Comparison of ENCODE assay signal across 8 mouse cellular contexts in the genomic region with DNA sequence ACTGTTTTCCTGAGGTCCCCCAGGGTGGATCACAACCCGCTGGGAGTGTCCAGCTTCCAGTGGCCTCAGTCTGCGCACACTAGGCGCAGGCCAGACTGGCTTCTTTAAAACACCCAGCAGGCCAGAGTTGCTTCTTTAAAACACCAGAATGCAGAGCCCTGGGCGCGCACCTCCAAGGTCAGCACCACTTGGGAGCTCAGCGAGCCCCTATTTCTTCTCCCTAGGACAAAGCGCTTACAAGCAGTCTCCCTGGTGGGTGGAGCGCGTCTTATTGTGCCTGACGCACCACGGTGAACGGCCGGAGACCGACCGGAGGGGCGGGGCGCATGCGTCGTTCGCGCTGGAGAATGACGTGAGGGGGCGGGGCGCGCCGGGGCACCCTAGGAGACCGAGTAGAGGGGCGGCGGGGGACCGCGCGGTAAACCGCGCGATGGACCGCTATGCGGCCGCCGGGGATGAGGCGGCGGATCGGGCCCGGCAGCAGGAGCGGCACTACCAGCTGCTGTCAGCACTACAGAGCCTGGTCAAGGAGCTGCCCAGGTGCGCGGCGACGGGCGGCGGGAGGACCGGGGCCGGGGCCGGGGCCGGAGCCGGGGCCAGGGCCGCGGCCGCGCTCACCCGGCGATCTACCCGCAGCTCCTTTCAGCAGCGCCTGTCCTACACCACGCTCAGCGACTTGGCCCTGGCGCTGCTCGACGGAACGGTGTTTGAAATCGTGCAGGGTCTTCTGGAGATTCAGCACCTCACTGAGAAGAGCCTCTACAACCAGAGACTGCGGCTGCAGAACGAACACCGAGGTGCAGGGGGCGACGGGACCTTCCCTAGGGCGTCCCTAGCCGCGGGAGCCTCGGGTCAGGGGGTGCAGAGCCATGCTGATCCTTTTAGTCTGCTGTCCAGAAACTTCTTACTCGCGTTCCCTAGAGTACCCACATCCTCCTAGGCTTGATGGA. TPM values are rescaled to one million over a fixed set of nuclear protein-coding genes. Genes with fewer than 3 reads are reported as not detected.
DNase-seq lines count a peak whose midpoint lies in the region; ATAC-seq and TF ChIP-seq lines count a peak whose summit lies in the region.

No protein-coding gene starts in this region.

- H3K27me3 ChIP-seq in MEL (ENCODE audit: control insufficient read depth in 1 of 2, insufficient read depth in 2 of 2, low read length in 2 of 2) = no peaks in the 10 kb centered on the region
- no peaks in the 10 kb centered on the region for H3K27me3 ChIP-seq in forebrain, embryonic 16.5 days (replicated peaks; ENCODE audit: control insufficient read depth, insufficient read depth, low read length)
- H3K27me3 ChIP-seq in neural tube, embryonic 15.5 days (replicated peaks) = 0 out of 2 replicates have a peak, but pooled peaks cover 4% of the 10 kb centered on the region

- H3K4me3 ChIP-seq in MEL (ENCODE audit: control insufficient read depth in 1 of 2, insufficient read depth in 1 of 2, low read depth in 2 of 2, low read length in 2 of 2) = peak overlapping the region; percentile 76 to 93
- H3K4me3 ChIP-seq in forebrain, embryonic 16.5 days (replicated peaks; ENCODE audit: low read length) = peak overlapping the region; percentile 56
- peak overlapping the region; percentile 72 for H3K4me3 ChIP-seq in layer of hippocampus, adult 2 months
- H3K4me3 ChIP-seq in lung, adult 2 months (replicated peaks; ENCODE audit: extremely low read depth, low read depth, low read length) = peak overlapping the region; percentile 62
- peak overlapping the region; percentile 83 for H3K4me3 ChIP-seq in neural tube, embryonic 15.5 days (replicated peaks)

- peak; percentile 96 for DNase-seq in MEL (ENCODE audit: low read depth, low spot score)
- DNase-seq in cerebellum, adult 18-20 months = peak; percentile 94 to 96
- peak; percentile 92 to 93 for DNase-seq in heart, postnatal 36 days
- DNase-seq in layer of hippocampus, adult 2 months (ENCODE audit: low spot score in 2 of 2) = peak; percentile 92 to 96
- DNase-seq in lung, adult 2 months = peak; percentile 92
- DNase-seq in testis, postnatal 10 days (ENCODE audit: low spot score) = peak; percentile 98

- H3K27ac ChIP-seq in MEL (ENCODE audit: control insufficient read depth, low read depth, low read length) = peak overlapping the region; percentile 78
- H3K27ac ChIP-seq in forebrain, embryonic 16.5 days (ENCODE audit: low read length) = peak overlapping the region; percentile 96
- H3K27ac ChIP-seq in layer of hippocampus, adult 2 months = peak overlapping the region; percentile 96
- H3K27ac ChIP-seq in neural tube, embryonic 15.5 days (replicated peaks) = peak overlapping the region; percentile 95

- peaks cover 2% of the 10 kb centered on the region in 2 experiments; a peak in 3 of 4 replicates for H3K4me1 ChIP-seq in MEL (ENCODE audit: control insufficient read depth in 1 of 2, insufficient read depth in 2 of 2, low read length in 2 of 2)
- peaks cover 24% of the 10 kb centered on the region for H3K4me1 ChIP-seq in forebrain, embryonic 16.5 days (replicated peaks; ENCODE audit: control insufficient read depth, insufficient read depth, low read length)
- peaks cover 6% of the 10 kb centered on the region for H3K4me1 ChIP-seq in lung, adult 2 months (ENCODE audit: control insufficient read depth, insufficient read depth, low read length)
- peaks cover 35% of the 10 kb centered on the region for H3K4me1 ChIP-seq in neural tube, embryonic 15.5 days

- TF ChIP-seq EP300 in MEL (IDR thresholded peaks at IDR 0.05; ENCODE audit: low read depth in 1 of 2, low read length in 2 of 2) = no peak

- peaks cover 0 to 4% of the 10 kb centered on the region in 2 experiments; a peak in 3 of 4 replicates for H3K36me3 ChIP-seq in MEL (ENCODE audit: control insufficient read depth in 1 of 2, insufficient read depth in 2 of 2, low read length in 2 of 2)
- peaks cover 3% of the 10 kb centered on the region; the same call in 1 of the 2 replicates for H3K36me3 ChIP-seq in forebrain, embryonic 16.5 days (ENCODE audit: control insufficient read depth, insufficient read depth)
- peaks cover 24% of the 10 kb centered on the region for H3K36me3 ChIP-seq in neural tube, embryonic 15.5 days

- peak; percentile 84 to 92 for TF ChIP-seq POLR2A in MEL (IDR thresholded peaks at IDR 0.05; ENCODE audit: control insufficient read depth in 1 of 2, insufficient read depth in 1 of 2, low read depth in 1 of 2, low read length in 2 of 2, poor library complexity in 1 of 2)
- peak; percentile 92 for TF ChIP-seq POLR2A in lung, adult 2 months (IDR thresholded peaks at IDR 0.05; ENCODE audit: borderline replicate concordance, extremely low read depth, low read depth, low read length)

- peak overlapping the region; percentile 94 for H3K9ac ChIP-seq in MEL (ENCODE audit: control insufficient read depth, low read depth, low read length, poor library complexity, severe bottlenecking)
- H3K9ac ChIP-seq in forebrain, embryonic 16.5 days (replicated peaks; ENCODE audit: low read depth, low read length) = peak overlapping the region; percentile 82
- peak overlapping the region; percentile 95 for H3K9ac ChIP-seq in neural tube, embryonic 15.5 days (replicated peaks)

- no peak for TF ChIP-seq CTCF in MEL (IDR thresholded peaks at IDR 0.05 in 2 of 3, conservative IDR thresholded peaks at IDR 0.05 in 1 of 3; ENCODE audit: control insufficient read depth in 1 of 3, insufficient read depth in 1 of 3, low read depth in 2 of 3, low read length in 3 of 3, poor library complexity in 1 of 3, severe bottlenecking in 1 of 3)
- no peak; the same call in 1 of the 2 replicates for TF ChIP-seq CTCF in layer of hippocampus, adult 2 months (conservative IDR thresholded peaks at IDR 0.05)
- TF ChIP-seq CTCF in lung, adult 2 months (IDR thresholded peaks at IDR 0.05; ENCODE audit: insufficient read depth, low read length) = no peak

- no peaks in the 10 kb centered on the region for H3K9me3 ChIP-seq in MEL (replicated peaks; ENCODE audit: insufficient read depth, low read length)
- H3K9me3 ChIP-seq in forebrain, embryonic 16.5 days (ENCODE audit: control insufficient read depth, low read length) = no peaks in the 10 kb centered on the region
- H3K9me3 ChIP-seq in neural tube, embryonic 15.5 days (replicated peaks) = no peaks in the 10 kb centered on the region

- peaks cover 12% of the 10 kb centered on the region for H3K79me2 ChIP-seq in MEL (ENCODE audit: control insufficient read depth, insufficient read depth, low read length, poor library complexity)

- intact Hi-C loops in heart, postnatal 36 days (cut with DNase I) = no loop called here

- peak; percentile 98 for ATAC-seq in forebrain, embryonic 16.5 days
- ATAC-seq in neural tube, embryonic 15.5 days (ENCODE audit: low FRiP score) = peak; percentile 98

- peak overlapping the region; percentile 69 for H3K4me2 ChIP-seq in forebrain, embryonic 16.5 days (ENCODE audit: low read length)
- peak overlapping the region; percentile 82 for H3K4me2 ChIP-seq in neural tube, embryonic 15.5 days

- TF ChIP-seq RAD21 in MEL (IDR thresholded peaks at IDR 0.05; ENCODE audit: low read depth, low read length) = no peak

- under 1% methylated on average over 63 of the region's 81 CpGs for WGBS in forebrain, embryonic 16.5 days
- WGBS in lung, adult 2 months = under 1% methylated on average over 81 of the region's 81 CpGs
- under 1% methylated on average over 81 of the region's 81 CpGs for WGBS in neural tube, embryonic 15.5 days

TF ChIP-seq in MEL, 35 proteins besides CTCF, POLR2A, EP300 and RAD21 (continues in another document):
- no peak for TF ChIP-seq CHD2 (IDR thresholded peaks at IDR 0.05; ENCODE audit: low read length)
- TF ChIP-seq UBTF (IDR thresholded peaks at IDR 0.05; ENCODE audit: borderline replicate concordance, insufficient read depth, low read depth, low read length) = 0 out of 2 replicates have a peak, but pooled peaks have one; percentile 58
- peak; percentile 38 for TF ChIP-seq TCF12 (IDR thresholded peaks at IDR 0.05; ENCODE audit: low read depth, low read length)
- TF ChIP-seq POLR2AphosphoS5 (IDR thresholded peaks at IDR 0.05; ENCODE audit: borderline replicate concordance, low read depth, low read length) = no peak
- TF ChIP-seq USF1 (IDR thresholded peaks at IDR 0.05; ENCODE audit: low read depth, low read length) = 0 out of 2 replicates have a peak, but pooled peaks have one; percentile 17
- peak; percentile 48; the same call in 1 of the 2 replicates for TF ChIP-seq TBP (IDR thresholded peaks at IDR 0.05; ENCODE audit: low read depth, low read length)
- no peak for TF ChIP-seq E2F4 (IDR thresholded peaks at IDR 0.05; ENCODE audit: borderline replicate concordance, low read depth, low read length)
- TF ChIP-seq HCFC1 (IDR thresholded peaks at IDR 0.05; ENCODE audit: low read depth, low read length) = peak; percentile 84
- peak; percentile 82 for TF ChIP-seq NRF1 (IDR thresholded peaks at IDR 0.05; ENCODE audit: insufficient read depth, low read depth, low read length, poor library complexity, severe bottlenecking)
- peak; percentile 88 for TF ChIP-seq NELFE (IDR thresholded peaks at IDR 0.05; ENCODE audit: low read depth, low read length)
- TF ChIP-seq ZMIZ1 (IDR thresholded peaks at IDR 0.05; ENCODE audit: low read depth, low read length) = peak; percentile 83; the same call in 1 of the 2 replicates
- no peak for TF ChIP-seq RCOR1 (IDR thresholded peaks at IDR 0.05; ENCODE audit: low read depth, low read length)
- no peak for TF ChIP-seq TAL1 (IDR thresholded peaks at IDR 0.05; ENCODE audit: low read length)
- no peak for TF ChIP-seq ELF1 (IDR thresholded peaks at IDR 0.05; ENCODE audit: low read depth, low read length)

RNA-seq across cellular contexts. Expression of gene Dgcr6, which starts 13.7 kb away (rescaled TPM):
- total RNA-seq in MEL (2012; rRNA removed) = 64.1 and 66.8 TPM in 2 replicates
- polyA plus RNA-seq in MEL (2012; ENCODE audit: insufficient read depth in 1 of 2, insufficient read length in 2 of 2, low read depth in 1 of 2, low replicate concordance in 2 of 2, missing spikeins in 1 of 2) = 100 to 1,000 TPM in 1 of 2 experiments, not detected in 1; 133 TPM
- polyA plus RNA-seq in forebrain, embryonic 16.5 days (2015; fragmentation: Nextera tagmentation; extraction: Ambion mirVana) = 145 and 156 TPM in 2 replicates
- 10 to 100 TPM; 43.2 to 44.0 TPM for total RNA-seq in heart, postnatal 36 days (2021)
- 10 to 100 TPM; 70.3 to 73.8 TPM for total RNA-seq in layer of hippocampus, adult 2 months (2021)
- polyA plus RNA-seq in lung, adult 2 months (2012; rRNA removed) = 54.6 and 59.2 TPM in 2 replicates
- 148 and 162 TPM in 2 replicates for polyA plus RNA-seq in neural tube, embryonic 15.5 days (2015; fragmentation: Nextera tagmentation; extraction: Ambion mirVana)

RNA-seq across cellular contexts. Expression of gene Prodh, which starts 23.7 kb away (rescaled TPM):
- total RNA-seq in MEL (2012; rRNA removed) = 40.2 and 43.3 TPM in 2 replicates
- 10 to 100 TPM in 1 of 2 experiments, not detected in 1; 53.6 TPM for polyA plus RNA-seq in MEL (2012; ENCODE audit: insufficient read depth in 1 of 2, insufficient read length in 2 of 2, low read depth in 1 of 2, low replicate concordance in 2 of 2, missing spikeins in 1 of 2)
- 4.1 and 4.2 TPM in 2 replicates for polyA plus RNA-seq in forebrain, embryonic 16.5 days (2015; fragmentation: Nextera tagmentation; extraction: Ambion mirVana)
- total RNA-seq in heart, postnatal 36 days (2021) = 10 to 100 TPM; 23.6 to 28.4 TPM
- total RNA-seq in layer of hippocampus, adult 2 months (2021) = 10 to 100 TPM; 45.1 to 48.2 TPM
- polyA plus RNA-seq in lung, adult 2 months (2012; rRNA removed) = 49.3 and 56.7 TPM in 2 replicates
- polyA plus RNA-seq in neural tube, embryonic 15.5 days (2015; fragmentation: Nextera tagmentation; extraction: Ambion mirVana) = 4.0 and 6.4 TPM in 2 replicates

Comparison
In these comparisons a context has a peak if more than half of its experiments do, and no peak if none do; other contexts are left out.
1. Peak in every context shown above with its lines: DNase-seq, ATAC-seq, H3K4me3 ChIP-seq and H3K27ac ChIP-seq.